Mouse (Mus musculus) small intestine, adult 10 weeks (tissue): Measurements from ENCODE around the gene Trim10. TPM values are rescaled to one million over a fixed set of nuclear protein-coding genes. Genes with fewer than 3 reads are reported as not detected.

Source experiments
- polyA plus RNA-seq: library from polyadenylated mRNA; stranded (reverse); fragments of 350-450 nt; fragmentation: Illumina TruSeq; extraction: RNeasy Lipid Tissue Mini Kit (QIAGEN cat#74804); gene quantifications from one replicate; pipeline ENCODE4 v1.2.3, GENCODE M21; 2014; ENCODE audit warnings: low replicate concordance

The Trim10 gene
- polyA plus RNA-seq = not detected

GRCm38 (mm10) chr17:36869284-36869954 lies at the start of gene Trim10:
TSS of gene Trim10 (plus strand) at chr17:36869574.

GRCm38 (mm10) chr17:36836874-36837647 lies 32.3 kb upstream of the Trim10 start, which contains the start of gene Trim26:
TSS of gene Trim26 (plus strand) at chr17:36837134.

GRCm38 (mm10) chr17:36866719-36867527 lies 2.5 kb upstream of the Trim10 start, which contains the start of gene Trim15:
TSS of gene Trim15 (minus strand) at chr17:36867210.

GRCm38 (mm10) chr17:36890073-36890903 lies 20.9 kb downstream of the Trim10 start, which contains the start of gene Trim40:
TSS of gene Trim40 (minus strand) at chr17:36890123.

GRCm38 (mm10) chr17:36897552-36898205 lies 28.3 kb downstream of the Trim10 start, which contains the start of gene Trim31:
TSS of gene Trim31 (plus strand) at chr17:36898118.

Other genes starting within 250 kb of the Trim10 start
- gene H2-M9, start 226.9 kb upstream of the Trim10 start, polyA plus RNA-seq = 2.3 TPM
- not detected for gene H2-M1, start 197.4 kb upstream of the Trim10 start, polyA plus RNA-seq
- not detected for gene H2-M10.5, start 96.7 kb upstream of the Trim10 start, polyA plus RNA-seq
- gene H2-M10.6, start 57.4 kb upstream of the Trim10 start, polyA plus RNA-seq = not detected
- gene Trim26, start 32.4 kb upstream of the Trim10 start, polyA plus RNA-seq = 29.4 TPM
- 9.4 TPM for gene Trim15, start 2.4 kb upstream of the Trim10 start, polyA plus RNA-seq
- gene Trim40, start 20.5 kb downstream of the Trim10 start, polyA plus RNA-seq = 86.2 TPM
- 166 TPM for gene Trim31, start 28.5 kb downstream of the Trim10 start, polyA plus RNA-seq
- 1.1 TPM for gene Rnf39, start 73.3 kb downstream of the Trim10 start, polyA plus RNA-seq
- gene Ppp1r11, start 82.2 kb downstream of the Trim10 start, polyA plus RNA-seq = 5.3 TPM
- gene Znrd1, start 89.0 kb downstream of the Trim10 start, polyA plus RNA-seq = 18.8 TPM
- gene Znrd1as, start 89.0 kb downstream of the Trim10 start, polyA plus RNA-seq = 17.6 TPM
- gene 2410137M14Rik, start 111.7 kb downstream of the Trim10 start, polyA plus RNA-seq = not detected
- gene H2-M5, start 120.0 kb downstream of the Trim10 start, polyA plus RNA-seq = not detected
- 3.6 TPM for gene Zfp57, start 131.6 kb downstream of the Trim10 start, polyA plus RNA-seq
- gene Mog, start 153.8 kb downstream of the Trim10 start, polyA plus RNA-seq = not detected
- gene Gabbr1, start 176.4 kb downstream of the Trim10 start, polyA plus RNA-seq = 14.3 TPM
- gene Olfr90, start 218.9 kb downstream of the Trim10 start, polyA plus RNA-seq = not detected
- not detected for gene Olfr91, start 228.7 kb downstream of the Trim10 start, polyA plus RNA-seq